Mouse (Mus musculus) small intestine, adult 2 months (tissue): ENCODE measurements around the gene Map4k1.

Source experiments
- CTCF ChIP-seq: fragments of 200-500 bp; IDR thresholded peaks from 2 replicates; pipeline ENCODE4 v1.5.1; 2012; ENCODE audit warnings: low read depth, mild to moderate bottlenecking, control low read depth, inconsistent platforms, low read length, moderate library complexity, mixed read lengths; ENCODE audit not compliant: insufficient replicate concordance, insufficient read length; ENCODE audit errors: extremely low read depth
- POLR2A ChIP-seq: fragments of 200-500 bp; IDR thresholded peaks from 2 replicates; pipeline ENCODE4 v1.6.1; 2012; ENCODE audit warnings: low read depth, mild to moderate bottlenecking, control low read depth, inconsistent platforms, low read length, moderate library complexity

DNA sequence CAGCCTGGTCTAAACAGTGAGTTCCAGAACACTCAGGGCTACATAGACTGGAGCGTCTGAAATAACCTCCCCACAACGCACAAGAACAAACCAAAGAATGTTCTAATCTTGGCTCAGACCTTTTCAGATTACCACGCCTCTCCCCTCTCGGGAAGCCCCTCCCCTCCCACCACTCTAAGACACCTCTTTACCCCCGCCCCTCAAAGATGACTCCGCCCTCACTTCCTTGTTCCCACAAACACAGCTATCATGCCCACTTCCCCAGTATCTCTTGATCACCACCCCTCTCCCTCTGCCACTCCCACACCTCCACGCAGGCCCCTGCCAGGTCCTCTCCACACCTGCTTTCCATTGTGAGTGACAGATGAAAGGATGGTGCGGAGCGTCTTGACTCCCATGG, 26.9 kb downstream of the Map4k1 start:
- TF ChIP-seq CTCF (no peak), POLR2A (no peak)
